Mouse (Mus musculus) monocyte, adult 5-6 weeks (primary cell): Measurements from ENCODE around the gene Edn1. TPM values are rescaled to one million over a fixed set of nuclear protein-coding genes. Genes with fewer than 3 reads are reported as not detected.

Source experiments
- ATAC-seq: fragments of 153-309, 156-312 bp; replicated peaks from 2 replicates; pipeline ENCODE4 v1.8.0; 2017; ENCODE audit warnings: mild to moderate bottlenecking; ENCODE audit not compliant: low TSS enrichment, insufficient number of reproducible peaks, severe bottlenecking, poor library complexity, low FRiP score
- total RNA-seq: library from RNA; stranded (forward); fragments of 200-1000, 200-491, 200-594 nt; gene quantifications from 3 replicates; pipeline ENCODE4 v1.2.3, GENCODE M21; 2017

The Edn1 gene
- total RNA-seq, 1 experiment from 2014 or later, result not detected

GRCm38 (mm10) chr13:42308368-42309103, 7.3 kb downstream of the Edn1 start:
- no peak for ATAC-seq

GRCm38 (mm10) chr13:42309804-42310203, 8.5 kb downstream of the Edn1 start:
- no peak for ATAC-seq

GRCm38 (mm10) chr13:42315628-42316027, 14.4 kb downstream of the Edn1 start:
- peak; percentile 59; the same call in 1 of the 2 replicates for ATAC-seq

GRCm38 (mm10) chr13:42317808-42318207, 16.5 kb downstream of the Edn1 start:
- no peak for ATAC-seq

GRCm38 (mm10) chr13:42328576-42328975, 27.3 kb downstream of the Edn1 start:
- peak; percentile 98 for ATAC-seq

GRCm38 (mm10) chr13:42331104-42331503, 29.8 kb downstream of the Edn1 start:
- ATAC-seq, result peak; percentile 60; the same call in 1 of the 2 replicates

GRCm38 (mm10) chr13:42334981-42335380, 33.7 kb downstream of the Edn1 start:
- no peak for ATAC-seq

- no peak for ATAC-seq
Measured at GRCm38 (mm10) chr13:42336414-42336813, 35.1 kb downstream of the Edn1 start.

- peak; percentile 70 for ATAC-seq
Measured at GRCm38 (mm10) chr13:42337072-42337471, 35.8 kb downstream of the Edn1 start.

GRCm38 (mm10) chr13:42339466-42339865, 38.2 kb downstream of the Edn1 start:
- no peak for ATAC-seq

- ATAC-seq, result no peak
Measured at GRCm38 (mm10) chr13:42341871-42342532, 40.7 kb downstream of the Edn1 start.

GRCm38 (mm10) chr13:42345439-42345838, 44.2 kb downstream of the Edn1 start:
- no peak for ATAC-seq

- no peak for ATAC-seq
Measured at GRCm38 (mm10) chr13:42346414-42346813, 45.1 kb downstream of the Edn1 start.

GRCm38 (mm10) chr13:42351675-42352074, 50.4 kb downstream of the Edn1 start:
- no peak for ATAC-seq

Other genes starting within 250 kb of the Edn1 start
- 13.8 to 34.8 TPM (median 22.9 TPM) in 3 replicates for gene Hivep1, start 249.5 kb upstream of the Edn1 start, total RNA-seq